Mouse (Mus musculus) stomach, embryonic 15.5 days (tissue): Measurements from ENCODE around the gene Tmed2. TPM values are rescaled to one million over a fixed set of nuclear protein-coding genes. Genes with fewer than 3 reads are reported as not detected.
A peak's percentile ranks its signal among the peaks of the same experiment; 100 is the strongest.
"Not testable (repeated sequence)": the region's sequence is repeated elsewhere in the genome, so short reads cannot be mapped to it uniquely, and the experiment has no call there.

Source experiments
- ATAC-seq: fragments of 200-750 bp; cut with Nextera tagmentation; 2 replicates; pipeline ENCODE4 v1.8.0; 2017; ENCODE audit warnings: low read depth, moderate number of reproducible peaks, moderate TSS enrichment; ENCODE audit not compliant: insufficient read depth, low FRiP score
- H3K27ac ChIP-seq: fragments of 300-500 bp; sonication (generic); 2 replicates; pipeline ENCODE4 v1.5.1; 2015; ENCODE audit warnings: mild to moderate bottlenecking, inconsistent platforms
- H3K27me3 ChIP-seq: fragments of 300-500 bp; sonication (generic); replicated peaks from 2 replicates; pipeline ENCODE4 v1.6.1; 2015; ENCODE audit warnings: inconsistent platforms
- H3K36me3 ChIP-seq: fragments of 300-500 bp; sonication (generic); 2 replicates; pipeline ENCODE4 v1.6.1; 2015; ENCODE audit warnings: inconsistent platforms
- H3K4me1 ChIP-seq: fragments of 300-500 bp; sonication (generic); 2 replicates; pipeline ENCODE4 v1.6.1; 2015; ENCODE audit warnings: inconsistent platforms
- H3K4me2 ChIP-seq: fragments of 300-500 bp; sonication (generic); 2 replicates; pipeline ENCODE4 v1.6.1; 2015; ENCODE audit warnings: mild to moderate bottlenecking, inconsistent platforms
- H3K4me3 ChIP-seq: fragments of 300-500 bp; sonication (generic); replicated peaks from 2 replicates; pipeline ENCODE4 v1.5.1; 2015; ENCODE audit warnings: inconsistent platforms
- H3K9ac ChIP-seq: fragments of 300-500 bp; sonication (generic); 2 replicates; pipeline ENCODE4 v1.6.1; 2015; ENCODE audit warnings: inconsistent platforms
- H3K9me3 ChIP-seq: fragments of 300-500 bp; sonication (generic); 2 replicates; pipeline ENCODE4 v1.6.1; 2016; ENCODE audit warnings: inconsistent platforms
- WGBS: fragments of 180-500 bp; shearing (Covaris S2); methylation state at CpG from one replicate; pipeline ENCODE4 v1.1.7; 2015; 5-methylcytosine and 5-hydroxymethylcytosine counted together
- polyA plus RNA-seq: library from polyadenylated mRNA; unstranded; fragments of >200 nt; fragmentation: Nextera tagmentation; extraction: Ambion mirVana; gene quantifications from 2 replicates; pipeline ENCODE4 v1.2.1, GENCODE M21; 2015

Tmed2 gene
- 589 and 688 TPM in 2 replicates for polyA plus RNA-seq

GRCm38 (mm10) chr5:124540383-124540786 is at the start of gene Tmed2:
Tmed2 (plus strand) TSS chr5:124540695.
- peak within 1 kb of the TSS; percentile 91 for H3K27ac ChIP-seq
- peak within 1 kb of the TSS; percentile 91 for H3K9ac ChIP-seq
- WGBS, result under 1% methylated on average over 35 of the region's 35 CpGs
- no peaks in the 10 kb centered on the region for H3K27me3 ChIP-seq
- H3K4me1 ChIP-seq, result peaks cover 23% of the 10 kb centered on the region
- H3K36me3 ChIP-seq, result peaks cover 15% of the 10 kb centered on the region
- no peaks in the 10 kb centered on the region for H3K9me3 ChIP-seq
- peak within 1 kb of the TSS; percentile 70 for H3K4me2 ChIP-seq
- ATAC-seq, result peak; percentile 96
- peak within 1 kb of the TSS; percentile 94 for H3K4me3 ChIP-seq

- Histone ChIP-seq H3K4me1 (no peaks in the 10 kb centered on the region), H3K4me3 (no peak overlapping the region), H3K4me2 (no peak overlapping the region), H3K36me3 (peaks cover 15% of the 10 kb centered on the region; the same call in 1 of the 2 replicates), H3K9ac (no peak overlapping the region), H3K27me3 (no peaks in the 10 kb centered on the region), H3K9me3 (no peaks in the 10 kb centered on the region), H3K27ac (peak overlapping the region; percentile 51; the same call in 1 of the 2 replicates)
- no peak for ATAC-seq
- WGBS, result 45% methylated on average over 4 of the region's 4 CpGs
Measured at GRCm38 (mm10) chr5:124491732-124492131, 48.8 kb upstream of the Tmed2 start.

DNA sequence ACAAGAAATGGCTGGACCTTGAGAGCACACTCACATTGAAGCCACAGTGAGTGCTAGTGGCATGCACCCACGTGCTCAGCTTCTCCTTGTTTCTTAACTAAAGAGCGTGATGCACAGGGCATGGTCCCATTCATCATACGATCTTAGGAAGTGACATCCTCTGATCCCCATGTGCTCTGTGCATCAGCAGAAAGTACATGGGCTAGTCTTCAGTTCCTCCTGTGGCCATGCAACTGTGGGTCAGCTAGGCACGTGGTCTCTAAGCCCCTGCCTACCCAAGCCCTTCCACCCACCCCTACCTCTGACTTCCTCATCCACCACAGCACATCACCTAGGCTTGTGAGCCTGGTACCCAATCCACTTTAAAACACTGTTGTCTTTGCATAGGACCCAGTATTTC is 47.9 kb upstream of the Tmed2 start:
- WGBS, result 83% methylated on average over 4 of the region's 4 CpGs
- no peak for ATAC-seq
- no peak overlapping the region for H3K4me2 ChIP-seq
- peaks cover 15% of the 10 kb centered on the region; the same call in 1 of the 2 replicates for H3K36me3 ChIP-seq
- no peak overlapping the region for H3K9ac ChIP-seq
- H3K4me1 ChIP-seq, result no peaks in the 10 kb centered on the region
- H3K27ac ChIP-seq, result no peak overlapping the region
- no peak overlapping the region for H3K4me3 ChIP-seq
- H3K27me3 ChIP-seq, result no peaks in the 10 kb centered on the region
- H3K9me3 ChIP-seq, result no peaks in the 10 kb centered on the region

DNA sequence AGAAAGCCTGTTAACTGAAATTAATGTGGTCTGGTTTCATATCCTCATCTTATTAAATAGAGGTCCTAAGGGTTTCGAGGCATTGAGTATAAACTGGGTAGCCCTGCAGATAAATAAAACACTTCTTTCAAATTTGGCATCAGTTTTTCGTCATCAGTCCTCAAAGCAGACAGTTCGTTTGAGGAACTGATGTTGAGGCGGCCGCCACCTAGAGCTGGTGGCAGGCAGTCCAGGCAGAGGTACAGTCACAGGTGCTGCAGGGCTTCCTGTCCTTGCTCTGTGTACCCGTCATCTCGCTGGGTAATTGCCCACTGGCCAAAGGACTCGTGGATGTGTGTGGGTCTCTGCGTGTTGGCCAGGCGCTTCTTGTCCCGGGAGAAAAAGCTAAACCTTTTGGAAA is 47.0 kb upstream of the Tmed2 start:
- H3K9me3 ChIP-seq, result no peaks in the 10 kb centered on the region
- H3K36me3 ChIP-seq, result peaks cover 15% of the 10 kb centered on the region; the same call in 1 of the 2 replicates
- H3K27me3 ChIP-seq, result no peaks in the 10 kb centered on the region
- no peaks in the 10 kb centered on the region for H3K4me1 ChIP-seq
- H3K4me2 ChIP-seq, result no peak overlapping the region
- no peak overlapping the region for H3K27ac ChIP-seq
- no peak overlapping the region for H3K9ac ChIP-seq
- H3K4me3 ChIP-seq, result no peak overlapping the region
- ATAC-seq, result no peak
- WGBS, result 81% methylated on average over 11 of the region's 11 CpGs

GRCm38 (mm10) chr5:124495547-124495946 is 44.9 kb upstream of the Tmed2 start:
- Histone ChIP-seq H3K4me1 (no peaks in the 10 kb centered on the region), H3K27ac (no peak overlapping the region), H3K9ac (no peak overlapping the region), H3K4me3 (no peak overlapping the region), H3K9me3 (no peaks in the 10 kb centered on the region), H3K27me3 (no peaks in the 10 kb centered on the region), H3K36me3 (peaks cover 15% of the 10 kb centered on the region; the same call in 1 of the 2 replicates), H3K4me2 (no peak overlapping the region)
- WGBS, result 60% methylated on average over 7 of the region's 7 CpGs
- ATAC-seq, result no peak

DNA sequence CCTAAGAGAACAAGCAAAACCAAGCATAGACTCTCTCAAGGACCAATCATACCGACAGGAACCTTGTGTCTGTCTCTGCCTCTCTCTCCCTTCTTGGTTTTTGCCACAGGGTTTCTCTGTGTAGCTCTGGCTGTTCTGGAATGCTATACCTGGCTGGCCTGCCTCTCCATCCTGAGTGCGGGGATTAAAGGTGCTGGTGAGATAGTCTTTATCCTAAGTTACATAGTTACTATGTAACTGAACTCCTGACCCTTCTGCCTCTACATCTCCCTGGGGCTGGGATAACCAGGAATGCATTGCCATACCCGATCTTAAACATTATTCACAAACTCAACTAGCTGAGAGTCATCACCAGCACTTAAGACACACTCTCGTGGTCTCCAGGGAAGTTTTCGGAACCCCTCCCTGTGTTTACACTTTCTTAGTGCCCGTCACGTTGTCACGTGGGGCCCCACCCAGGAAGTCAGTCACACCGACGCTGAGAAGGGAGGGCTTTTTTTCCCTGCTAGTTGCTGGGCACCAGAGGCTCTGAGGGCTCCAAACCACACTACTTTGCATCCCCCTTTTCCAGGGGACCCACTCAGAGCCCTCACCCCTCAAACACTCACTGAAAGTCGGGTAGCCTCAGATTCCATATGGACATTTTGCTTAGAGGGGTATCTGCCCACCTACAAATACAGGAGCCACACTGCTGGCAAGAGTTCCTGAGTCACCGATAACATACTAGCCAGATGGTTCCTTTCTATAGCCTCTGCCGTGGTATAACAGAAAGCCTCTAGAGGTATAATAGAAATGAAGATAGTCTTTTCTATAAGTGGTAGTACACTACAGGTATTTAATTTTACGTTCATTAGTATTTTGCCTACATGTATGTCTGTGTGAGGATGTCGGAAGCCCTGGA is 43.6 kb upstream of the Tmed2 start:
- Histone ChIP-seq H3K4me1 (no peaks in the 10 kb centered on the region), H3K36me3 (peaks cover 12% of the 10 kb centered on the region), H3K4me3 (no peak overlapping the region), H3K9ac (no peak overlapping the region), H3K9me3 (no peaks in the 10 kb centered on the region), H3K27ac (no peak overlapping the region), H3K4me2 (peak overlapping the region; percentile 17; the same call in 1 of the 2 replicates), H3K27me3 (no peaks in the 10 kb centered on the region)
- 50% methylated on average over 15 of the region's 15 CpGs for WGBS
- no peak for ATAC-seq

GRCm38 (mm10) chr5:124498221-124498876 is 42.1 kb upstream of the Tmed2 start:
- Histone ChIP-seq H3K36me3 (peaks cover 13% of the 10 kb centered on the region), H3K9ac (no peak overlapping the region), H3K4me2 (no peak overlapping the region), H3K4me3 (no peak overlapping the region), H3K9me3 (no peaks in the 10 kb centered on the region), H3K27ac (no peak overlapping the region), H3K4me1 (no peaks in the 10 kb centered on the region), H3K27me3 (no peaks in the 10 kb centered on the region)
- no peak for ATAC-seq
- WGBS, result 70% methylated on average over 9 of the region's 9 CpGs

DNA sequence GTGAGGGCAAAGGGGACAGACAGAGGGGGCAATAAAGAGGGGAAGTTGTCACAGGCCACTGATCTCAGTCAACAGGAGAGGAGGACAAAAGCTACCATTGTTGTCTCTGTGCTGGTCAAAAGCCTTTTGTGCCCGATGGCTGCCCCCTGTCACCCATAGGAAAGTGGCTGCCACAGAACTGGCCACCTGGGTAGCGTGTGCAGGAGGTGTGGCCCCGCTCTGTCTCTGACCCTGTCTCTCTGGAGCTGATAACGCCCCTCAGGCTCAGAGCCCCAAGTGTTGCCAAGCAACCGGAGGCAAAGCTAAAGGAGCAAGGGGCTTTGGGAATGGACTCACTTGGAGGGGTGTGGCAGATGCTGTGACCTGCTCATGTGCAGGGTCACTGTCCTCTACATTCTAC is 41.5 kb upstream of the Tmed2 start:
- Histone ChIP-seq H3K36me3 (peaks cover 13% of the 10 kb centered on the region), H3K27ac (no peak overlapping the region), H3K9me3 (no peaks in the 10 kb centered on the region), H3K4me2 (no peak overlapping the region), H3K9ac (no peak overlapping the region), H3K4me1 (no peaks in the 10 kb centered on the region), H3K4me3 (no peak overlapping the region), H3K27me3 (no peaks in the 10 kb centered on the region)
- 0 out of 2 replicates have a peak, but pooled peaks have one; percentile 30 for ATAC-seq
- WGBS, result 46% methylated on average over 5 of the region's 5 CpGs

GRCm38 (mm10) chr5:124500037-124500436 is 40.5 kb upstream of the Tmed2 start:
- not testable (repeated sequence) for H3K4me1 ChIP-seq, H3K4me2 ChIP-seq, H3K9me3 ChIP-seq, H3K4me3 ChIP-seq, H3K27me3 ChIP-seq, H3K9ac ChIP-seq, H3K27ac ChIP-seq, ATAC-seq
- 83% methylated on average over 4 of the region's 4 CpGs for WGBS
- peaks cover 12% of the 10 kb centered on the region for H3K36me3 ChIP-seq

GRCm38 (mm10) chr5:124500573-124500972 is 39.9 kb upstream of the Tmed2 start:
- Histone ChIP-seq H3K4me1 (no peaks in the 10 kb centered on the region), H3K27me3 (no peaks in the 10 kb centered on the region), H3K9ac (no peak overlapping the region), H3K4me3 (no peak overlapping the region), H3K36me3 (peaks cover 8% of the 10 kb centered on the region), H3K9me3 (no peaks in the 10 kb centered on the region), H3K27ac (no peak overlapping the region), H3K4me2 (no peak overlapping the region)
- ATAC-seq, result no peak
- WGBS, result 86% methylated on average over 3 of the region's 3 CpGs

DNA sequence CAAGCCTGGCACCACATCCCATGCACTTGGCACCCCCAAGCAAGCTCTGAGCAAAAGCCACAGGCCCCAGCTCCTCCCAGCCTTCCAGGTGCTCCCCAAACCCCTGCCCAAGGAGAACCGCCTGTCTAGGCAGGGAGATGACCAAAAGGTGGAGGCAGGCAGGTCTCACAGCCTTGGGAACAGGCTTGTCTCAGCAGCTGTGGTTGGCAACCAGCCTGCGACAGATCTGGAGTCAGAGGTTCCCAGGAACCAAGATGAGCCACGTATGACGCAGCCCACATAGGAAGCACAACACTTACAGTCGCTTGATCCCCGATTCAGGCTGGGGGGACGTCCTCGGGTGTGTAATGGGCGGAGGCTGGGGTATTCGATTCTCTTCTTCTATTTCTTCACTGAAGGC is 39.0 kb upstream of the Tmed2 start:
- H3K4me1 ChIP-seq, result no peaks in the 10 kb centered on the region
- no peak overlapping the region for H3K9ac ChIP-seq
- no peak for ATAC-seq
- no peaks in the 10 kb centered on the region for H3K27me3 ChIP-seq
- H3K27ac ChIP-seq, result no peak overlapping the region
- H3K4me2 ChIP-seq, result no peak overlapping the region
- WGBS, result 90% methylated on average over 10 of the region's 10 CpGs
- no peaks in the 10 kb centered on the region for H3K9me3 ChIP-seq
- H3K36me3 ChIP-seq, result peaks cover 8% of the 10 kb centered on the region
- no peak overlapping the region for H3K4me3 ChIP-seq

DNA sequence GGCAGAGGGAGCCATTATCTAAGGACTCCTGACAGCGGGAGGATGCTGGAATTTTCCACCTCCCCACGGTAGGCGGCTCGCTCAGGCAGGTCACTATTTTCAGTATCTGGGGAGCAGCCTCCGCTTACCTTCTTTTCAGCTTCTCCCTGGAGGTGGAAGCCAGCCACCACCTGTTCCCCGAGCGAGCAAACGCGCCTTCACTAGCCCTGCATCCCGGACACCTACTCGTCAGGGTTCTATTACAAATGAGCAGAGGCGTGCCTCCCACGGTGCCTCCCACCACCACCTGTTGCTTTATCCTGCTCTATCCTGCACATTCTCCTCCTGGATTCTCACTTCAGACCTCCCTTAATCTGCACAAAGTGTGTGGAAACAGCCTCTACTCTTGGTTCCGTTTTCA is 36.8 kb upstream of the Tmed2 start:
- no peak for ATAC-seq

More for the DNA sequence above, 36.8 kb upstream of the Tmed2 start:
- H3K9me3 ChIP-seq, result no peaks in the 10 kb centered on the region
- H3K4me3 ChIP-seq, result no peak overlapping the region
- 68% methylated on average over 14 of the region's 14 CpGs for WGBS
- no peaks in the 10 kb centered on the region for H3K4me1 ChIP-seq
- no peak overlapping the region for H3K4me2 ChIP-seq
- no peak overlapping the region for H3K9ac ChIP-seq
- peaks cover 11% of the 10 kb centered on the region for H3K36me3 ChIP-seq
- H3K27me3 ChIP-seq, result no peaks in the 10 kb centered on the region
- H3K27ac ChIP-seq, result no peak overlapping the region
